Mouse (Mus musculus): ENCODE results near the gene Arrb1. TPM values are rescaled to one million over a fixed set of nuclear protein-coding genes. Genes with fewer than 3 reads are reported as not detected.

Arrb1 gene
- polyA plus RNA-seq, 1 experiment, result 28.5 TPM

DNA sequence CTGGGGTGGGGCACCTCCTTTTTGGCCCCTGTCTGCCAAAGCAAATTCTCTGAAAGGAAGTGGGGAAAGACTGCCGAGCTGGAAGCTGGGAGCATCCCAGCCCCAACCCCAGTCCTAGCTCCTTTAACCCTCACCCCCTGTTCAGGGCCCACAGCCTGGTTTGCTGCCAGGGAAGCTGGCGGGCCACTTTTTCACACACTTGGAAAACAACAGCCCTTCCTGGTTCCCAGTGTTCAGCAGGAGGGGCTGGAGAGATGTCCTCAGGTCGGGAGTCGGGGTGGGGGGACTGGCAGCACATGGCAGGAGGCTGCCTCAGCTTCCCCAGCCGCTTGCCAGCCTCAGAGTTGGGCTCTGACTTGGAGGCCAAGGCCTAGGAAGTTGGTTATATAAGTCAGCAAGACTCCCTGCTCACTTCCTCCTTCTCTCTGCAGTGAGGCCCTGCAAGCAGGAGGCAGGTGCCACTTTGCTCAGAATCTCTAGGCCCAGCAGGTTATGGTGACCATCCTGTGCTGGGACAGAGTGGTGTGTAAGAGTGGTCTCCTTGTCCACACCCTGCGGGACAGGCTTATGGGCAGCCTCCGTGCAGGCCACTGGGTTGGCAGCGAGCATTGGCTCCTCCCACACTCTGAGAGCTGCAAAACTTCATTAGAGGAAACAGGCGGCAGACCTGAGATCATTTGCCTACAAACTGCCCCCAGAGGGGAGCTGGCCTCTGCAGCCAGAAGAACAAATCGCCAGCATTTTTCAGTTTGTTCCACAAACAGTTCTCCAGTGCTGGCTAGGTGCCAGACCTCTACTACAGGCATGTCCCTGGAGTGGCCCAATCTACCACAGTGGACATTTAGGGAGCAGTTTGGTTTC is 10.8 kb downstream of the Arrb1 start:
- Histone ChIP-seq H3K9me3 (ENCODE audit: control insufficient read depth, low read length) (peaks cover 6% of the 10 kb centered on the region), H3K4me3 (replicated peaks) (no peak overlapping the region), H3K4me1 (ENCODE audit: control insufficient read depth) (peaks cover 32% of the 10 kb centered on the region), H3K36me3 (ENCODE audit: control insufficient read depth) (peaks cover 91% of the 10 kb centered on the region), H3K27me3 (ENCODE audit: control insufficient read depth) (no peaks in the 10 kb centered on the region)
- TF ChIP-seq GATA1 (IDR thresholded peaks at IDR 0.05; ENCODE audit: low read length) (no peak), TAL1 (IDR thresholded peaks at IDR 0.05; ENCODE audit: low read length) (no peak)

GRCm38 (mm10) chr7:99547584-99548487 is 12.6 kb downstream of the Arrb1 start:
- H3K9me3 ChIP-seq (ENCODE audit: control insufficient read depth, low read length), result peaks cover 6% of the 10 kb centered on the region
- peaks cover 22% of the 10 kb centered on the region for H3K4me1 ChIP-seq (ENCODE audit: control insufficient read depth)
- TF ChIP-seq GATA1 (IDR thresholded peaks at IDR 0.05; ENCODE audit: low read length) (no peak), TAL1 (IDR thresholded peaks at IDR 0.05; ENCODE audit: low read length) (no peak)
- no peaks in the 10 kb centered on the region for H3K27me3 ChIP-seq (ENCODE audit: control insufficient read depth)
- H3K4me3 ChIP-seq (replicated peaks), result no peak overlapping the region
- peaks cover 90% of the 10 kb centered on the region for H3K36me3 ChIP-seq (ENCODE audit: control insufficient read depth)

GRCm38 (mm10) chr7:99549668-99550067 is 14.4 kb downstream of the Arrb1 start:
- TF ChIP-seq TAL1 (IDR thresholded peaks at IDR 0.05; ENCODE audit: low read length), result no peak
- TF ChIP-seq GATA1 (IDR thresholded peaks at IDR 0.05; ENCODE audit: low read length), result no peak
- Histone ChIP-seq H3K27me3 (ENCODE audit: control insufficient read depth) (no peaks in the 10 kb centered on the region), H3K36me3 (ENCODE audit: control insufficient read depth) (peaks cover 81% of the 10 kb centered on the region), H3K4me1 (ENCODE audit: control insufficient read depth) (peaks cover 25% of the 10 kb centered on the region), H3K4me3 (replicated peaks) (no peak overlapping the region), H3K9me3 (ENCODE audit: control insufficient read depth, low read length) (peaks cover 6% of the 10 kb centered on the region)

DNA sequence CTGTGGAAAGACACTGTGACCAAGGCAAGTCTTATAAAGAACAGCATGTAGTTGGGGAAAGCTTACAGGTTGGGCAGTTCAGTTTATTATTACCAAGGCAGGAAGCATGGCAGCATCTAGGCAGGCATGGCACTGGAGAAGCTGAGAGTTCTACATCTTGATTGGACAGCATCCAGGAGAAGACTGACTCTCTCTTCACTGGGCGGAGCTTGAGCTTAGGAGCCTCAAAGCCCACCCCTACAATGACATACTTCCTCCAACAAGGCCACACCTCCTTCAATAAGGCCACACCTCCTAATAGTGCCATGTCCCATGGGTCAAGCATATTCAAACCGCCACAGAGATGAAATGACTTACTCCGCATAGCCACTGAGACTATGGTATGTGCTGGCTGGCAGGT is 16.4 kb downstream of the Arrb1 start:
- no peaks in the 10 kb centered on the region for H3K27me3 ChIP-seq (ENCODE audit: control insufficient read depth)
- H3K9me3 ChIP-seq (ENCODE audit: control insufficient read depth, low read length), result peaks cover 6% of the 10 kb centered on the region
- TF ChIP-seq TAL1 (IDR thresholded peaks at IDR 0.05; ENCODE audit: low read length), result no peak
- no peak for TF ChIP-seq GATA1 (IDR thresholded peaks at IDR 0.05; ENCODE audit: low read length)
- no peak overlapping the region for H3K4me3 ChIP-seq (replicated peaks)
- peaks cover 14% of the 10 kb centered on the region for H3K4me1 ChIP-seq (ENCODE audit: control insufficient read depth)
- H3K36me3 ChIP-seq (ENCODE audit: control insufficient read depth), result peaks cover 62% of the 10 kb centered on the region

GRCm38 (mm10) chr7:99553222-99553884 is 18.1 kb downstream of the Arrb1 start:
- H3K27me3 ChIP-seq (ENCODE audit: control insufficient read depth), result no peaks in the 10 kb centered on the region
- H3K36me3 ChIP-seq (ENCODE audit: control insufficient read depth), result peaks cover 62% of the 10 kb centered on the region
- TF ChIP-seq GATA1 (IDR thresholded peaks at IDR 0.05; ENCODE audit: low read length) (no peak), TAL1 (IDR thresholded peaks at IDR 0.05; ENCODE audit: low read length) (no peak)
- peaks cover 6% of the 10 kb centered on the region for H3K9me3 ChIP-seq (ENCODE audit: control insufficient read depth, low read length)
- H3K4me1 ChIP-seq (ENCODE audit: control insufficient read depth), result peaks cover 13% of the 10 kb centered on the region
- H3K4me3 ChIP-seq (replicated peaks), result no peak overlapping the region

- peaks cover 6% of the 10 kb centered on the region for H3K9me3 ChIP-seq (ENCODE audit: control insufficient read depth, low read length)
- TF ChIP-seq GATA1 (IDR thresholded peaks at IDR 0.05; ENCODE audit: low read length), result no peak
- no peak for TF ChIP-seq TAL1 (IDR thresholded peaks at IDR 0.05; ENCODE audit: low read length)
- H3K36me3 ChIP-seq (ENCODE audit: control insufficient read depth), result peaks cover 59% of the 10 kb centered on the region
- H3K27me3 ChIP-seq (ENCODE audit: control insufficient read depth), result no peaks in the 10 kb centered on the region
- H3K4me3 ChIP-seq (replicated peaks), result no peak overlapping the region
- peaks cover 13% of the 10 kb centered on the region for H3K4me1 ChIP-seq (ENCODE audit: control insufficient read depth)
These were observed 18.6 kb downstream of the Arrb1 start for GRCm38 (mm10) chr7:99553885-99554269.

GRCm38 (mm10) chr7:99555862-99556261 is 20.6 kb downstream of the Arrb1 start:
- Histone ChIP-seq H3K36me3 (ENCODE audit: control insufficient read depth) (peaks cover 40% of the 10 kb centered on the region), H3K9me3 (ENCODE audit: control insufficient read depth, low read length) (peaks cover 3% of the 10 kb centered on the region), H3K27me3 (ENCODE audit: control insufficient read depth) (no peaks in the 10 kb centered on the region), H3K4me3 (replicated peaks) (no peak overlapping the region), H3K4me1 (ENCODE audit: control insufficient read depth) (peaks cover 22% of the 10 kb centered on the region)
- no peak for TF ChIP-seq GATA1 (IDR thresholded peaks at IDR 0.05; ENCODE audit: low read length)
- TF ChIP-seq TAL1 (IDR thresholded peaks at IDR 0.05; ENCODE audit: low read length), result no peak

- Histone ChIP-seq H3K9me3 (ENCODE audit: control insufficient read depth, low read length) (no peaks in the 10 kb centered on the region), H3K36me3 (ENCODE audit: control insufficient read depth) (peaks cover 22% of the 10 kb centered on the region), H3K4me1 (ENCODE audit: control insufficient read depth) (peaks cover 31% of the 10 kb centered on the region), H3K4me3 (replicated peaks) (no peak overlapping the region), H3K27me3 (ENCODE audit: control insufficient read depth) (no peaks in the 10 kb centered on the region)
- TF ChIP-seq GATA1 (IDR thresholded peaks at IDR 0.05; ENCODE audit: low read length), result no peak
- TF ChIP-seq TAL1 (IDR thresholded peaks at IDR 0.05; ENCODE audit: low read length), result no peak
These were observed 23.8 kb downstream of the Arrb1 start for GRCm38 (mm10) chr7:99559091-99559490.

Measured in erythroblast, embryonic 14.5 days (primary cell).